Mouse (Mus musculus) heart, embryonic 12.5 days (tissue): ENCODE measurements around the gene Stx11. TPM values are rescaled to one million over a fixed set of nuclear protein-coding genes. Genes with fewer than 3 reads are reported as not detected.
"Not testable (repeated sequence)": the region's sequence is repeated elsewhere in the genome, so short reads cannot be mapped to it uniquely, and the experiment has no call there.

Experiments
- ATAC-seq: fragments of 200-750 bp; cut with Nextera tagmentation; 2 replicates; pipeline ENCODE4 v1.8.0; 2017; ENCODE audit warnings: moderate TSS enrichment, moderate library complexity; ENCODE audit not compliant: insufficient number of reproducible peaks, low FRiP score
- H3K27ac ChIP-seq: fragments of 300-500 bp; sonication (generic); 2 replicates; pipeline ENCODE4 v1.5.1; 2016; ENCODE audit warnings: mild to moderate bottlenecking, moderate library complexity; ENCODE audit not compliant: poor library complexity, severe bottlenecking
- H3K27me3 ChIP-seq: fragments of 300-500 bp; sonication (generic); replicated peaks from 2 replicates; pipeline ENCODE4 v1.6.1; 2016; ENCODE audit warnings: mild to moderate bottlenecking, moderate library complexity
- H3K36me3 ChIP-seq: fragments of 300-500 bp; sonication (generic); 2 replicates; pipeline ENCODE4 v1.6.1; 2016; ENCODE audit warnings: mild to moderate bottlenecking, moderate library complexity
- H3K4me1 ChIP-seq: fragments of 300-500 bp; sonication (generic); replicated peaks from 2 replicates; pipeline ENCODE4 v1.6.1; 2016; ENCODE audit warnings: mild to moderate bottlenecking
- H3K4me2 ChIP-seq: fragments of 300-500 bp; sonication (generic); 2 replicates; pipeline ENCODE4 v1.6.1; 2016; ENCODE audit warnings: mild to moderate bottlenecking, moderate library complexity
- H3K4me3 ChIP-seq: fragments of 300-500 bp; sonication (generic); 2 replicates; pipeline ENCODE4 v1.5.1; 2016; ENCODE audit warnings: mild to moderate bottlenecking
- H3K9ac ChIP-seq: fragments of 300-500 bp; sonication (generic); 2 replicates; pipeline ENCODE4 v1.6.1; 2016; ENCODE audit warnings: mild to moderate bottlenecking, moderate library complexity
- H3K9me3 ChIP-seq: fragments of 300-500 bp; sonication (generic); replicated peaks from 2 replicates; pipeline ENCODE4 v1.6.1; 2016; ENCODE audit warnings: mild to moderate bottlenecking, moderate library complexity
- WGBS: fragments of 180-500 bp; shearing (Covaris S2); methylation state at CpG from one replicate; pipeline ENCODE4 v1.1.7; 2016; 5-methylcytosine and 5-hydroxymethylcytosine counted together
- polyA plus RNA-seq: library from polyadenylated mRNA; unstranded; fragments of >200 nt; fragmentation: Nextera tagmentation; extraction: Ambion mirVana; gene quantifications from 2 replicates; pipeline ENCODE4 v1.2.1, GENCODE M21; 2016

The Stx11 gene
- polyA plus RNA-seq, 1 experiment from 2014 or later: 5.5 TPM

- H3K4me3 ChIP-seq: no peak overlapping the region
- H3K4me1 ChIP-seq: no peaks in the 10 kb centered on the region
- no peak overlapping the region for H3K4me2 ChIP-seq
- no peak overlapping the region for H3K9ac ChIP-seq
- no peaks in the 10 kb centered on the region for H3K9me3 ChIP-seq
- H3K27me3 ChIP-seq: no peaks in the 10 kb centered on the region
- no peak for ATAC-seq
- no peaks in the 10 kb centered on the region for H3K36me3 ChIP-seq
- 76% methylated on average over 4 of the region's 4 CpGs for WGBS
- H3K27ac ChIP-seq: no peak overlapping the region
Observed at GRCm38 (mm10) chr10:12957271-12957670, 6.8 kb downstream of the Stx11 start.

- Histone ChIP-seq H3K27me3 (no peaks in the 10 kb centered on the region), H3K4me2 (no peak overlapping the region), H3K36me3 (no peaks in the 10 kb centered on the region), H3K4me1 (no peaks in the 10 kb centered on the region), H3K4me3 (no peak overlapping the region), H3K27ac (no peak overlapping the region), H3K9ac (no peak overlapping the region), H3K9me3 (no peaks in the 10 kb centered on the region)
- no peak for ATAC-seq
- 50% methylated on average over 1 of the region's 1 CpGs for WGBS
Observed at GRCm38 (mm10) chr10:12955831-12956230, 8.3 kb downstream of the Stx11 start.

- ATAC-seq, H3K4me2 ChIP-seq, H3K36me3 ChIP-seq, H3K4me1 ChIP-seq, H3K9me3 ChIP-seq, H3K9ac ChIP-seq, H3K4me3 ChIP-seq, H3K27me3 ChIP-seq, H3K27ac ChIP-seq: not testable (repeated sequence)
- WGBS: 52% methylated on average over 4 of the region's 4 CpGs
Observed at GRCm38 (mm10) chr10:12951358-12951757, 12.7 kb downstream of the Stx11 start.

GRCm38 (mm10) chr10:12949299-12949698 lies 14.8 kb downstream of the Stx11 start:
- ATAC-seq: no peak
- no peak overlapping the region for H3K27ac ChIP-seq
- H3K27me3 ChIP-seq: peaks cover 2% of the 10 kb centered on the region
- WGBS: 69% methylated on average over 7 of the region's 7 CpGs
- no peaks in the 10 kb centered on the region for H3K36me3 ChIP-seq
- no peak overlapping the region for H3K4me3 ChIP-seq
- H3K9me3 ChIP-seq: no peaks in the 10 kb centered on the region
- no peak overlapping the region for H3K9ac ChIP-seq
- no peaks in the 10 kb centered on the region for H3K4me1 ChIP-seq
- H3K4me2 ChIP-seq: no peak overlapping the region

GRCm38 (mm10) chr10:12947606-12948005 lies 16.5 kb downstream of the Stx11 start:
- H3K27me3 ChIP-seq: peaks cover 15% of the 10 kb centered on the region
- H3K4me1 ChIP-seq: no peaks in the 10 kb centered on the region
- 78% methylated on average over 3 of the region's 3 CpGs for WGBS
- no peak overlapping the region for H3K27ac ChIP-seq
- ATAC-seq: no peak
- H3K36me3 ChIP-seq: no peaks in the 10 kb centered on the region
- no peak overlapping the region for H3K4me3 ChIP-seq
- no peak overlapping the region for H3K4me2 ChIP-seq
- H3K9ac ChIP-seq: no peak overlapping the region
- no peaks in the 10 kb centered on the region for H3K9me3 ChIP-seq

DNA sequence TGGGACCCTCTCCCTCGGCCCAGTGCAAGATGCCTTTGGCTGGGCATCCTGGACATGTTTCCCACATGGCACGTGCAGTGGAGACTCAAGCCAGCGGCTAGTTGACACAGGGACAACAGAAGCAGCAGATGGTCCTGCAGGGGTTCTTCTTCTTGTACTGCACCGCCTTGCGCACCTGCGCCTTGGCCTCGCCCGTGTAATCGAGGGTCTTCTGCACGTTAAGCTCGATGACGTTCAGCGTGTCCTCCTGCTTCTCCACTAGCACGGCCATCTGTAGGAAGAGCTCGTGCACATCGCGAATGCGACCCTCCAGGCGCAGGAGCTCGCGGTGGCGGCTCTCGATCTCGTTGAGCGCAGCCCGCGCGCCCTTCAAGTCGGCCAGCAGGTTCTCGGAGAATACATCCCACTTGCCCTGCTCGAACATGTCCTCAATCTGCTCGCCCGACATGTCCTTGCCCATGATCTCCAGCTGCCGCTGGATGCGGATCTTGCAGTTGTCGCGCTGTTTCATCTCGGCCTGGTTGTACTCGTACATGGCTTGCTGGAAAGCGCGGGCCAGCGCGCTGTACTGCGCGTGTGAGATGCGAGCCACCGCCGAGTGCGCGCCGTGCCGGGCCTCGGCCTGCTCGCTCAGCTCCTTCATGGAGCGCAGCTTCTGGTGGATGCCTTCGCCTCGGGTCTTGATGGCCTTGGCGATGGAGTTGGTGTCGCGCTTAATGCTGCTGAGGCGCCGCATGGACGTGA lies 22.9 kb downstream of the Stx11 start:
- 11% methylated on average over 63 of the region's 63 CpGs for WGBS
- H3K4me1 ChIP-seq: peaks cover 4% of the 10 kb centered on the region; the same call in 1 of the 2 replicates
- peak overlapping the region; percentile 73 for H3K4me2 ChIP-seq
- H3K9ac ChIP-seq: peak overlapping the region; percentile 53
- no peak overlapping the region for H3K27ac ChIP-seq
- H3K27me3 ChIP-seq: peaks cover 32% of the 10 kb centered on the region
- no peaks in the 10 kb centered on the region for H3K36me3 ChIP-seq
- ATAC-seq: no peak; the same call in 1 of the 2 replicates
- peak overlapping the region; percentile 45 for H3K4me3 ChIP-seq
- H3K9me3 ChIP-seq: no peaks in the 10 kb centered on the region

DNA sequence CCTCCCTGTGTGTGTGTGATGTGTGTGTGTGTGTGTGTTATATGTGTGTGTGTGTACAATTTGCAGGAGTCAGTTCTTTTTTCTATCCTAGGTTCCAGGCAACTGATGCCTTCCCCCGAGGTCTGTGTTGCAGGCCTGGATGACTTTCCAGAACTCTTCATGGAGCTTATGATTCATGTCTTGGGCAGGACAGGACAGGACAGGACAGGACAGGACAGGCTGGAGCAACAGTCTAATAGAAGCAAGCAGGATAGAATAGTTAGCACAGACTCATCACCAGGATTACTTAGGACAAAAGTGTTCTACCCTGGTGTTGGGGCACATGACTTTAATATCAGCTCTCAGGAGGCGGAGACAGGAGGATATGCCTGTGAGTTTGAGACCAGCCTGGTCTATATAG lies 25.3 kb downstream of the Stx11 start:
- peaks cover 4% of the 10 kb centered on the region; the same call in 1 of the 2 replicates for H3K4me1 ChIP-seq
- no peak overlapping the region for H3K9ac ChIP-seq
- H3K9me3 ChIP-seq: no peaks in the 10 kb centered on the region
- no peak for ATAC-seq
- peaks cover 25% of the 10 kb centered on the region for H3K27me3 ChIP-seq
- H3K36me3 ChIP-seq: no peaks in the 10 kb centered on the region
- no peak overlapping the region for H3K27ac ChIP-seq
- H3K4me3 ChIP-seq: no peak overlapping the region
- no peak overlapping the region for H3K4me2 ChIP-seq
- 82% methylated on average over 2 of the region's 2 CpGs for WGBS

DNA sequence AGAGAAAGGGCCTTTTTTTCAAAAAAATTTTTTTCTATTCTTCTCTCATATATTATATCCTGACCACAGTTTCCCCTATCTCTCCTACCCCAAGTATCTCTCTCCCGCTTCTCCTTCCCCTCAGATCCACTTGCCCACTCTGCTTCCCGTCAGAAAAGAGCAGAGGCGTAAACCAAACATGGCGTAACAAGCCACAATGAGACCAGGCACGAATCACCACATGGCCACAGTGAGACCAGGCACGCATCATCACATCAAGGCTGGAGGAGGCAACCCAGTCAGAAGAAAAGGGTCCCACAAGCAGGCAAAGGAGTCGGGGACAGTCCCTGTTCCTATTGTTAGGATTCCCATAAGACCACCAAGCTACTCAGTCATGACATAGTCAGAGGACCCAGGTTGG lies 28.0 kb downstream of the Stx11 start:
- 84% methylated on average over 7 of the region's 7 CpGs for WGBS
- Histone ChIP-seq H3K9ac (no peak overlapping the region), H3K4me3 (no peak overlapping the region), H3K27ac (no peak overlapping the region), H3K36me3 (no peaks in the 10 kb centered on the region), H3K9me3 (no peaks in the 10 kb centered on the region), H3K4me2 (no peak overlapping the region), H3K27me3 (peaks cover 13% of the 10 kb centered on the region), H3K4me1 (peaks cover 7% of the 10 kb centered on the region; the same call in 1 of the 2 replicates)
- ATAC-seq: no peak

DNA sequence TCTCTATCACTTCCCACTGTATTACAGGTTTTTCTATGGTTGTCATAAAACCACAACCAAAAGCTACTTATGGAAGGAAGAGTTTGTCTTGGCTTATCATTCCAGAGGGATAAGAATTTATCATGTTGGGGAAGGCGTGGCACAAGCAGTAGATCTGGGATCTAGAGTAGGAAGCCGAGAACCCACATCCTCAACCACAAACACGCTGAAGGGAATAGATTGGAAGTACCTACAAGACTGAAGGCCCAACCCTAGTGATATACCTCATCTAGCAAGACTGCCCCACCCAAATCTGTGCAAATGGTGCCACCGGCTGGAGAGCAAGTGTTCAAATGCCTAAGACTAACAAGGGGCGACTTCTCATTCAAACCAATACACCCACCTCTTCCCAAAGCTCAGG lies 28.5 kb downstream of the Stx11 start:
- no peak overlapping the region for H3K4me2 ChIP-seq
- no peak for ATAC-seq
- WGBS: 77% methylated on average over 5 of the region's 5 CpGs
- H3K4me1 ChIP-seq: peaks cover 5% of the 10 kb centered on the region; the same call in 1 of the 2 replicates
- H3K36me3 ChIP-seq: no peaks in the 10 kb centered on the region
- no peak overlapping the region for H3K4me3 ChIP-seq
- no peak overlapping the region for H3K9ac ChIP-seq
- peaks cover 8% of the 10 kb centered on the region for H3K27me3 ChIP-seq
- no peak overlapping the region for H3K27ac ChIP-seq
- H3K9me3 ChIP-seq: no peaks in the 10 kb centered on the region

DNA sequence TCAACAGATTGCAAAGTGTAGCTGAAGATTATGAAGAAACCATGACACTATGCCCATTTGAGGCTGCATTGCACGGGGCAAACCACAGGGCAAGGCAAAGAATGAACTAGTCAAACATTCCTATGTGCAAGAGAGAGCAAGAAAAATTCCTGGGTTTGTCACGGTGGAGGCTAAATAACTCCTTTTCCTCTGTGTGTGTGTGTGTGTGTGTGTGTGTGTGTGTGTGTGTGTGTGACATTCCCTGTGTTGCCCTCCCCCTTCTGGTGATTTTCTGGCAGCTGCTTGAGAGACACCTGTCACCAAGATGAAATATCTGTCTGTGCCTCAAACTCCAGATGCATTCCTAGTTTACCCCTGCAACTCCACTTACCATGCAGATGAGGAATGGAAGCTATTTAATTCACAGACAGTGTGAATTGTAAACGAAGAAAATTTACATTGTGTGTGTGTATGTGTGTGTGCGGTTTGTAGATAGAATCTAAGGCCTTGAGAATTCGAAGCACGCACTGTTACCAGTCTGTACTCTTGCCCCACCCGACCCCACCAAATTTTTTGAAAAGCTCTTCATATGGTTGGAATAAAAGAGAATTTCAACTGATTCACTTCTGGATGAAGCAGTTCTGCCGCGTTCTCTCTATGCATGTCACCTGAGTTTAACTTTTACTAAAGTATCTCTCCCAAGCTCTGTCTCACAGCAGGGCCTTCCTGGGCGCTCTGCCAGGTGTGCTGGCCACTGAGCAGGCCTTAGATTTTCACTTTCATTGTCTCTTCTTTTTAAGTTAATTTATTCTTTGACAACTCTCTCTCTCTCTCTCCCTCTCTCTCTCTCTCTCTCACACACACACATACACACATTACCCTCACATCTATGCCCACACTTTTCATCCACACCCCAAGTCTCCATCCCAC lies 32.4 kb downstream of the Stx11 start:
- peaks cover 5% of the 10 kb centered on the region; the same call in 1 of the 2 replicates for H3K4me1 ChIP-seq
- H3K36me3 ChIP-seq: no peaks in the 10 kb centered on the region
- no peak overlapping the region for H3K27ac ChIP-seq
- no peak for ATAC-seq
- no peaks in the 10 kb centered on the region for H3K27me3 ChIP-seq
- WGBS: 56% methylated on average over 10 of the region's 10 CpGs
- no peaks in the 10 kb centered on the region for H3K9me3 ChIP-seq
- H3K4me3 ChIP-seq: no peak overlapping the region
- H3K4me2 ChIP-seq: no peak overlapping the region
- H3K9ac ChIP-seq: no peak overlapping the region

- no peak overlapping the region for H3K9ac ChIP-seq
- H3K27ac ChIP-seq: no peak overlapping the region
- H3K4me3 ChIP-seq: no peak overlapping the region
- no peaks in the 10 kb centered on the region for H3K36me3 ChIP-seq
- H3K4me1 ChIP-seq: peaks cover 5% of the 10 kb centered on the region; the same call in 1 of the 2 replicates
- H3K27me3 ChIP-seq: no peaks in the 10 kb centered on the region
- ATAC-seq: no peak
- H3K4me2 ChIP-seq: no peak overlapping the region
- 52% methylated on average over 6 of the region's 6 CpGs for WGBS
- H3K9me3 ChIP-seq: no peaks in the 10 kb centered on the region
Observed at GRCm38 (mm10) chr10:12930351-12930905, 33.7 kb downstream of the Stx11 start.
